Mouse (Mus musculus): ENCODE measurements around the gene Grin1. TPM values are rescaled to one million over a fixed set of nuclear protein-coding genes. Genes with fewer than 3 reads are reported as not detected.

Grin1 gene
- total RNA-seq (2021) = 100 to 1,000 TPM; 435 to 455 TPM

- intact Hi-C loops (cut with DNase I) = no loop called here
- DNase-seq (ENCODE audit: low spot score in 2 of 2) = peak; percentile 92 to 96
Observed at GRCm38 (mm10) chr2:25318971-25319773, at the start of gene Grin1. Grin1 (minus strand) TSS chr2:25319187.

GRCm38 (mm10) chr2:25365091-25365761 lies 46.2 kb upstream of the Grin1 start, which contains the start of gene Uap1l1:
Uap1l1 (minus strand) TSS chr2:25365682.
- DNase-seq (ENCODE audit: low spot score in 2 of 2) = peak; percentile 60 to 62
- intact Hi-C loops (cut with DNase I) = loop anchor here (5.0 kb wide), 1 partner anchor 37 kb away; no protein-coding TSS in a partner anchor

- intact Hi-C loops (cut with DNase I) = loop anchor here (5.0 kb wide), 1 partner anchor 38 kb away; no protein-coding TSS in a partner anchor
Observed at GRCm38 (mm10) chr2:25364761-25365090, 45.7 kb upstream of the Grin1 start.

GRCm38 (mm10) chr2:25364313-25364712 lies 45.3 kb upstream of the Grin1 start:
- DNase-seq (ENCODE audit: low spot score in 2 of 2) = no peak
- intact Hi-C loops (cut with DNase I) = no loop called here

More at GRCm38 (mm10) chr2:25364761-25365090, 45.7 kb upstream of the Grin1 start:
- DNase-seq (ENCODE audit: low spot score in 2 of 2) = no peak

GRCm38 (mm10) chr2:25363478-25364178 lies 44.6 kb upstream of the Grin1 start:
- DNase-seq (ENCODE audit: low spot score in 2 of 2) = no peak
- intact Hi-C loops (cut with DNase I) = no loop called here

- no peak for DNase-seq (ENCODE audit: low spot score in 2 of 2)
- intact Hi-C loops (cut with DNase I) = no loop called here
Observed at GRCm38 (mm10) chr2:25359848-25360247, 40.9 kb upstream of the Grin1 start.

- intact Hi-C loops (cut with DNase I) = no loop called here
- DNase-seq (ENCODE audit: low spot score in 2 of 2) = peak; percentile 87 to 91
Observed at GRCm38 (mm10) chr2:25356208-25357079, 37.5 kb upstream of the Grin1 start, which contains the start of gene Dpp7. Dpp7 (minus strand) TSS chr2:25356359.

- intact Hi-C loops (cut with DNase I) = no loop called here
- DNase-seq (ENCODE audit: low spot score in 2 of 2) = no peak
Observed at GRCm38 (mm10) chr2:25355419-25356066, 36.6 kb upstream of the Grin1 start.

GRCm38 (mm10) chr2:25354211-25354610 lies 35.2 kb upstream of the Grin1 start:
- intact Hi-C loops (cut with DNase I) = no loop called here
- no peak for DNase-seq (ENCODE audit: low spot score in 2 of 2)

GRCm38 (mm10) chr2:25350701-25351100 lies 31.7 kb upstream of the Grin1 start:
- no peak for DNase-seq (ENCODE audit: low spot score in 2 of 2)
- intact Hi-C loops (cut with DNase I) = no loop called here

GRCm38 (mm10) chr2:25349499-25349898 lies 30.5 kb upstream of the Grin1 start:
- no peak for DNase-seq (ENCODE audit: low spot score in 2 of 2)
- intact Hi-C loops (cut with DNase I) = no loop called here

- DNase-seq (ENCODE audit: low spot score in 2 of 2) = no peak
- intact Hi-C loops (cut with DNase I) = no loop called here
Observed at GRCm38 (mm10) chr2:25348162-25348561, 29.2 kb upstream of the Grin1 start.

GRCm38 (mm10) chr2:25338303-25338702 lies 19.3 kb upstream of the Grin1 start:
- no peak for DNase-seq (ENCODE audit: low spot score in 2 of 2)
- intact Hi-C loops (cut with DNase I) = no loop called here

GRCm38 (mm10) chr2:25333569-25333968 lies 14.6 kb upstream of the Grin1 start:
- intact Hi-C loops (cut with DNase I) = no loop called here
- DNase-seq (ENCODE audit: low spot score in 2 of 2) = no peak

GRCm38 (mm10) chr2:25332286-25333160 lies 13.5 kb upstream of the Grin1 start, which contains the start of gene Man1b1:
Man1b1 (plus strand) TSS chr2:25332338.
- peak; percentile 99 to 100 for DNase-seq (ENCODE audit: low spot score in 2 of 2)
- intact Hi-C loops (cut with DNase I) = loop anchor here (1.0 kb wide), 1 partner anchor 60 kb away; the partner anchor contains the start of genes Anapc2 and Ssna1

GRCm38 (mm10) chr2:25331470-25331869 lies 12.5 kb upstream of the Grin1 start:
- intact Hi-C loops (cut with DNase I) = no loop called here
- DNase-seq (ENCODE audit: low spot score in 2 of 2) = no peak

GRCm38 (mm10) chr2:25328440-25328839 lies 9.5 kb upstream of the Grin1 start:
- intact Hi-C loops (cut with DNase I) = no loop called here
- DNase-seq (ENCODE audit: low spot score in 2 of 2) = peak in 1 of 2 experiments; percentile 40

GRCm38 (mm10) chr2:25326036-25326435 lies 7.0 kb upstream of the Grin1 start:
- intact Hi-C loops (cut with DNase I) = no loop called here
- DNase-seq (ENCODE audit: low spot score in 2 of 2) = no peak

Data from left cerebral cortex, postnatal 25 days (tissue).